Mouse (Mus musculus) heart, postnatal 0 days (tissue): ENCODE measurements around the gene Crybg3. TPM values are rescaled to one million over a fixed set of nuclear protein-coding genes. Genes with fewer than 3 reads are reported as not detected.
A peak's percentile ranks its signal among the peaks of the same experiment; 100 is the strongest.

Source experiments
- ATAC-seq: fragments of 200-750 bp; cut with Nextera tagmentation; 2 replicates; pipeline ENCODE4 v1.8.0; 2017; ENCODE audit warnings: low read depth, moderate number of reproducible peaks, moderate library complexity; ENCODE audit not compliant: insufficient read depth
- DNase-seq: peaks from one replicate; pipeline ENCODE4 v3.0.0-alpha.2; 2016; ENCODE audit warnings: low spot score
- H3K27ac ChIP-seq: fragments of 300-500 bp; sonication (generic); 2 replicates; pipeline ENCODE4 v1.5.1; 2014; ENCODE audit warnings: low read depth, mild to moderate bottlenecking
- H3K27me3 ChIP-seq: fragments of 300-500 bp; sonication (generic); 2 replicates; pipeline ENCODE4 v1.6.1; 2014; ENCODE audit warnings: low read length, mixed read lengths; ENCODE audit not compliant: control insufficient read depth, insufficient read depth
- H3K36me3 ChIP-seq: fragments of 300-500 bp; sonication (generic); replicated peaks from 2 replicates; pipeline ENCODE4 v1.6.1; 2014; ENCODE audit warnings: low read length, mixed read lengths; ENCODE audit not compliant: control insufficient read depth, insufficient read depth
- H3K4me1 ChIP-seq: fragments of 300-500 bp; sonication (generic); 2 replicates; pipeline ENCODE4 v1.6.1; 2014; ENCODE audit warnings: antibody characterized with exemption; ENCODE audit not compliant: control insufficient read depth, insufficient read depth
- H3K4me2 ChIP-seq: fragments of 300-500 bp; sonication (generic); 2 replicates; pipeline ENCODE4 v1.6.1; 2014; ENCODE audit warnings: low read depth, mild to moderate bottlenecking, low read length, moderate library complexity
- H3K4me3 ChIP-seq: fragments of 300-500 bp; sonication (generic); 2 replicates; pipeline ENCODE4 v1.5.1; 2014; ENCODE audit warnings: low read depth, low read length
- H3K9ac ChIP-seq: fragments of 300-500 bp; sonication (generic); replicated peaks from 2 replicates; pipeline ENCODE4 v1.6.1; 2014; ENCODE audit warnings: low read depth, low read length, mixed read lengths
- H3K9me3 ChIP-seq: fragments of 300-500 bp; sonication (generic); replicated peaks from 2 replicates; pipeline ENCODE4 v1.6.1; 2016; ENCODE audit warnings: low read length; ENCODE audit not compliant: control insufficient read depth
- CTCF ChIP-seq: IDR thresholded peaks from 2 replicates; pipeline ENCODE4 v1.5.1; 2016; ENCODE audit warnings: antibody characterized with exemption, control low read depth, low read depth
- EP300 ChIP-seq: IDR thresholded peaks from 2 replicates; pipeline ENCODE4 v1.6.1; 2016; ENCODE audit warnings: antibody characterized with exemption, low read depth
- WGBS: fragments of 180-500 bp; shearing (Covaris S2); extraction: QIAGEN DNeasy Blood & Tissue Kit; methylation state at CpG from one replicate; pipeline ENCODE4 v1.1.7; 2014; 5-methylcytosine and 5-hydroxymethylcytosine counted together
- polyA plus RNA-seq: library from polyadenylated mRNA; unstranded; fragments of >200 nt; fragmentation: Nextera tagmentation; extraction: Ambion mirVana; gene quantifications from 2 replicates; pipeline ENCODE4 v1.2.1, GENCODE M21; 2015
- total RNA-seq: library from RNA; depleted of rRNA; stranded (reverse); fragments of >200 nt; gene quantifications from 2 replicates; pipeline ENCODE4 v1.2.3, GENCODE M21; 2014; ENCODE audit warnings: low replicate concordance

The Crybg3 gene
- total and polyA plus RNA-seq, 2 experiments from 2014 or later, result 8.9 to 26.9 TPM

- ATAC-seq, result no peak
- no peak overlapping the region for H3K9ac ChIP-seq
- TF ChIP-seq CTCF, result no peak
- no peak for TF ChIP-seq EP300
- DNase-seq, result no peak
- WGBS, result 48% methylated on average over 4 of the region's 4 CpGs
- no peaks in the 10 kb centered on the region for H3K9me3 ChIP-seq
- no peak overlapping the region for H3K27ac ChIP-seq
- no peaks in the 10 kb centered on the region for H3K27me3 ChIP-seq
- H3K4me2 ChIP-seq, result no peak overlapping the region
- H3K4me3 ChIP-seq, result no peak overlapping the region
- peaks cover 17% of the 10 kb centered on the region for H3K36me3 ChIP-seq
- peaks cover 13% of the 10 kb centered on the region for H3K4me1 ChIP-seq
Observed at GRCm38 (mm10) chr16:59547466-59547865, 53.3 kb downstream of the Crybg3 start.

- Histone ChIP-seq H3K4me1 (peaks cover 13% of the 10 kb centered on the region), H3K4me3 (no peak overlapping the region), H3K36me3 (peaks cover 28% of the 10 kb centered on the region), H3K27me3 (no peaks in the 10 kb centered on the region), H3K27ac (no peak overlapping the region), H3K4me2 (no peak overlapping the region), H3K9me3 (no peaks in the 10 kb centered on the region), H3K9ac (no peak overlapping the region)
- ATAC-seq, result no peak
- TF ChIP-seq EP300, result no peak
- no peak for TF ChIP-seq CTCF
- WGBS, result 82% methylated on average over 2 of the region's 2 CpGs
- DNase-seq, result no peak
Observed at GRCm38 (mm10) chr16:59545360-59545759, 55.4 kb downstream of the Crybg3 start.

DNA sequence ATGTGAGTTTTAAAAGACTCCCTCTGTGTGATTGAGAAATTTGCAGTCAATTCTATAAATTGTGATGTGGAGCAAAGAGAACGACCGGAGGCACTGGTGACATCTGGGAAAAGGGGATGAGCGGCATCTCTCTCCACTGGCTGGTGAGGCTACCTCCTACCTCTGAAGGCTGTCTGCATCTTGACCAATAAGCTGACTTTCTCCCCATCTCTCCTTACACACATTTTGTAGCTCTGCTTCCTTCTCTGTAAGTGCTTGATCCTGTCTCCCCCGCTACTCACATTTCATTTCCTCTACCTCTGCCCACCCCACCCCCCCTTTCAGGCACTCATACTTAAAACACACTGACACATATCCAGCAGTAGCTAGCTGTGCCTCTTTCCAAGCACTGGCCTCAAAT lies 59.4 kb downstream of the Crybg3 start:
- 81% methylated on average over 4 of the region's 4 CpGs for WGBS
- H3K9me3 ChIP-seq, result no peaks in the 10 kb centered on the region

DNA sequence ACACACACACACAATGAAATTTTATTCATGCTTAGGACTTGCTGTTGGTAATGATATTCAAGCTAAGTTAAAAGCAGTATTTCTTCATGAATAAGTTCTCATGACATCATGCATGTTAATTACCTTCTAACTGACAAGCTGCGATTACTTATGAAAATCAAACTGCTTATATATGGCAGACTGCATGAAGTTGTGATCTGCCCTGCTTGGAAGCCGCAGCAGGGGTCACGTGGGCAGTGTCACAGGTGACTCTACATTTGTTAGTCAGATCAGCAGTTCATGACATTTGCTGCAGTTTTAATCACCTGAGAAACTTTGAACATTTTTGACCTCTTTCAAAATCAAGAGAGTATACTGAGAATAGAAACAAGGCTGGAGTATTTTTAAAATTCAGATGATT lies 59.8 kb downstream of the Crybg3 start:
- H3K27ac ChIP-seq, result no peak overlapping the region
- ATAC-seq (no peak), DNase-seq (no peak)
- H3K27me3 ChIP-seq, result no peaks in the 10 kb centered on the region
- no peak overlapping the region for H3K4me3 ChIP-seq
- no peak overlapping the region for H3K4me2 ChIP-seq
- no peak overlapping the region for H3K9ac ChIP-seq
- no peaks in the 10 kb centered on the region for H3K4me1 ChIP-seq
- no peaks in the 10 kb centered on the region for H3K9me3 ChIP-seq
- 88% methylated on average over 3 of the region's 3 CpGs for WGBS
- H3K36me3 ChIP-seq, result peaks cover 59% of the 10 kb centered on the region
- no peak for TF ChIP-seq EP300
- no peak for TF ChIP-seq CTCF

More for the DNA sequence above, 59.4 kb downstream of the Crybg3 start:
- Histone ChIP-seq H3K36me3 (peaks cover 54% of the 10 kb centered on the region), H3K4me3 (no peak overlapping the region), H3K27ac (no peak overlapping the region), H3K9ac (no peak overlapping the region), H3K4me1 (no peaks in the 10 kb centered on the region), H3K4me2 (no peak overlapping the region), H3K27me3 (no peaks in the 10 kb centered on the region)
- no peak for ATAC-seq
- DNase-seq, result no peak
- no peak for TF ChIP-seq CTCF
- no peak for TF ChIP-seq EP300

DNA sequence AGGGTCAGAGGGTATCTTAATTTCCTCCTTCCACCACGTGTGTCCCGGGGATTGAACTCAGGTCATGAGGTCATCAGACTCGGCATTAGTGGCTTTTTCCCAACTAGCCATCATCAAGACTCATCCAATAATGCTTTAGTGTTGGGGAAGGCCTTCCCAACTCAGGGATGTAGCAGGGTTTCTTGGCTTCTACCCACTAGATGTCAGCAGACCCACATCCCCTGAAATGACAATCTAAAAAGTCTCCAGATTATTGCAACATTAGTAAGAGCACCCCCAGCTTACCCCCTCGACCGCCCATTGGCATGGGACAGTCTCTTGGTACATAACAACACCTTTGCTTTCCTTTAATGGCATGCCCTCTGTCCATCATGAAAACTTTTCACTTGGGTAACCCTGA lies 65.1 kb downstream of the Crybg3 start:
- WGBS, result 62% methylated on average over 5 of the region's 5 CpGs
- Histone ChIP-seq H3K4me1 (no peaks in the 10 kb centered on the region), H3K27me3 (no peaks in the 10 kb centered on the region), H3K9ac (no peak overlapping the region), H3K4me3 (no peak overlapping the region), H3K4me2 (no peak overlapping the region), H3K36me3 (peaks cover 68% of the 10 kb centered on the region), H3K27ac (no peak overlapping the region), H3K9me3 (no peaks in the 10 kb centered on the region)
- ATAC-seq, result no peak
- DNase-seq, result no peak
- TF ChIP-seq EP300 (no peak), CTCF (peak; percentile 41)

DNA sequence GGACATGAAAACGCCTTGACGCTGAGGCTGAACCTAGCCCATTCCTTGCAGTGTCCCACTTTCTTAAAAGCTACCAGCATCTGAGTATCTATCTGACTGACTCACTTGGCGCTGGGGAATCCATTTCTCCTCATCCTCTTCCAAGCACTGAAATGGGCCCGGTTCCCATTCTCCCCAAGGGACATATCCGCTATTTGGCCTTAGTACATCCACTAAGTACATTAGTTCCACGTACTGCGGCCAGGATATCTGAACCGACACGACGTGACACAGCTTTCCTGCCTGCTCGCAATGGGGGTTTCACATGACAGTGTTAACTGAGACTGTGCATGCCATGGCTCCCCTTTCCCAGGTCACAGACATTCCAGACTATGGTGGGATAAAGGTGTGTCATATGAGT lies 66.4 kb downstream of the Crybg3 start:
- Histone ChIP-seq H3K9me3 (no peaks in the 10 kb centered on the region), H3K27me3 (no peaks in the 10 kb centered on the region), H3K9ac (no peak overlapping the region), H3K4me3 (no peak overlapping the region), H3K36me3 (peaks cover 70% of the 10 kb centered on the region), H3K27ac (no peak overlapping the region), H3K4me2 (no peak overlapping the region), H3K4me1 (no peaks in the 10 kb centered on the region)
- DNase-seq, result no peak
- WGBS, result 82% methylated on average over 11 of the region's 11 CpGs
- TF ChIP-seq EP300 (no peak), CTCF (no peak)
- ATAC-seq, result no peak
